Mouse (Mus musculus) embryonic facial prominence, embryonic 12.5 days (tissue): ENCODE results near the gene Taldo1. TPM values are rescaled to one million over a fixed set of nuclear protein-coding genes. Genes with fewer than 3 reads are reported as not detected.

Experiments
- ATAC-seq: fragments of 200-750 bp; cut with Nextera tagmentation; 2 replicates; pipeline ENCODE4 v1.8.0; 2017; ENCODE audit not compliant: insufficient number of reproducible peaks, insufficient read depth, low FRiP score, low TSS enrichment
- H3K27ac ChIP-seq: fragments of 300-500 bp; sonication (generic); 2 replicates; pipeline ENCODE4 v1.5.1; 2016; ENCODE audit warnings: mild to moderate bottlenecking
- H3K27me3 ChIP-seq: fragments of 300-500 bp; sonication (generic); 2 replicates; pipeline ENCODE4 v1.6.1; 2016; ENCODE audit warnings: mild to moderate bottlenecking, moderate library complexity
- H3K36me3 ChIP-seq: fragments of 300-500 bp; sonication (generic); 2 replicates; pipeline ENCODE4 v1.6.1; 2016; ENCODE audit warnings: mild to moderate bottlenecking
- H3K4me1 ChIP-seq: fragments of 300-500 bp; sonication (generic); 2 replicates; pipeline ENCODE4 v1.6.1; 2016
- H3K4me2 ChIP-seq: fragments of 300-500 bp; sonication (generic); replicated peaks from 2 replicates; pipeline ENCODE4 v1.6.1; 2016; ENCODE audit warnings: mild to moderate bottlenecking, moderate library complexity
- H3K4me3 ChIP-seq: fragments of 300-500 bp; sonication (generic); 2 replicates; pipeline ENCODE4 v1.5.1; 2016; ENCODE audit warnings: mild to moderate bottlenecking
- H3K9ac ChIP-seq: fragments of 300-500 bp; sonication (generic); 2 replicates; pipeline ENCODE4 v1.6.1; 2016; ENCODE audit warnings: mild to moderate bottlenecking, moderate library complexity
- H3K9me3 ChIP-seq: fragments of 300-500 bp; sonication (generic); 2 replicates; pipeline ENCODE4 v1.6.1; 2016; ENCODE audit warnings: mild to moderate bottlenecking, moderate library complexity
- WGBS: fragments of 180-500 bp; shearing (Covaris S2); methylation state at CpG from one replicate; pipeline ENCODE4 v1.1.7; 2016; 5-methylcytosine and 5-hydroxymethylcytosine counted together
- polyA plus RNA-seq: library from polyadenylated mRNA; unstranded; fragments of >200 nt; fragmentation: Nextera tagmentation; extraction: Ambion mirVana; gene quantifications from 2 replicates; pipeline ENCODE4 v1.2.1, GENCODE M21; 2016

The Taldo1 gene
- polyA plus RNA-seq, 1 experiment from 2014 or later: 303 TPM

DNA sequence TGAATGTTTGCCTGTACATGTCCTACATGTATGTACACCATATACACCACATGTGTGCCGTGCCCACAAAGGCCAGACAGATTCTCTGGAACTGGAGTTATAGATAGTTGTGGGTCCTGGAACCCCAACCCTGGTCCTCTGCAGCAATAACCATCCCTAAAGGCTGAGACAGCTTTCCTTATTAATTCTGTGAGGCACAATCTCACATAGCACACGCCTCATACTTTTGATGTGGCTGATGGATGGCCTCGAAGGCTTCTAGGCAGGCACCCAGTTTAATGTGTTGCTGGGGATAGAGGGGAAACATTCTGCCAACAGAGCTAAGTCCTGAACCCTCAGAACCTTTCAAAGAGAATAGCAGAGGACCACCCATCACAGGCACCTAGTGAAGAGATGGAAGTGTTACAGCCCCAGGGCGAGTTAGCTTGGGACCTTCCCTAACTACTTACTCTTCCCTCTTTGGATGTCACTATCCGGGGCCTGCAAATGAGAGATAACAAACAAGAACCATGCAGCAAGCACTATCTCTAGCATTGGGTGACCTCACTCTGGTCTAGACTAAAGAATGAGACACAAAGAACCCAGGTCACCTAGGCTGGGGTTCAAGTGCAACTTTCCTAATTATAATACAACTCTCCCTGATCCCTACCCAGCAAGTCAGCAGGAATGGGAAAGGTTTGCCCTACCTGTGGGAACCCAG is 27.5 kb upstream of the Taldo1 start:
- no peaks in the 10 kb centered on the region for H3K4me1 ChIP-seq
- WGBS: 78% methylated on average over 5 of the region's 5 CpGs
- no peaks in the 10 kb centered on the region for H3K36me3 ChIP-seq
- no peak overlapping the region for H3K27ac ChIP-seq
- no peak overlapping the region for H3K9ac ChIP-seq
- no peak overlapping the region for H3K4me3 ChIP-seq
- H3K9me3 ChIP-seq: no peaks in the 10 kb centered on the region
- peaks cover 24% of the 10 kb centered on the region for H3K27me3 ChIP-seq
- H3K4me2 ChIP-seq: no peak overlapping the region
- ATAC-seq: no peak

DNA sequence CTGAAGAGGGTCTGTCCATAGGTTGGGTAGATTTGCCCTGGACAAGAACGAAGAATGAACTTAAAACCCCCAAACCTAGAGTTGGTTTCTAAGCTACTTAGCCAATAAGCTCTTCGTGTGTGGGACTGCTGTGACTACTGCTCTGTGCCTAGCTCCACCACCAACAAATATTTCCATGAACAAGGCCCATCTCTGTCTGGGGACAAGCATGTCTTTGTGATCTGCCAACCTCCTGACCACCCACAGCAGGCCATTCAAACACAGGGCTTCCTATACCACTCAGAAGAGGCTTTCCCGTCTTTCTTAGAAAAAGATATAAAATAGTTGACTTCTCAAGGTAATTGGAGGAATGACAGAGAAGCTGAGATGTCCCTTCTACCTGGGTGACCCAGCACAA is 27.0 kb upstream of the Taldo1 start:
- Histone ChIP-seq H3K27ac (no peak overlapping the region), H3K36me3 (no peaks in the 10 kb centered on the region), H3K4me1 (no peaks in the 10 kb centered on the region), H3K9ac (no peak overlapping the region), H3K4me2 (no peak overlapping the region), H3K9me3 (no peaks in the 10 kb centered on the region), H3K4me3 (no peak overlapping the region), H3K27me3 (peaks cover 24% of the 10 kb centered on the region)
- 42% methylated on average over 3 of the region's 3 CpGs for WGBS
- ATAC-seq: no peak

DNA sequence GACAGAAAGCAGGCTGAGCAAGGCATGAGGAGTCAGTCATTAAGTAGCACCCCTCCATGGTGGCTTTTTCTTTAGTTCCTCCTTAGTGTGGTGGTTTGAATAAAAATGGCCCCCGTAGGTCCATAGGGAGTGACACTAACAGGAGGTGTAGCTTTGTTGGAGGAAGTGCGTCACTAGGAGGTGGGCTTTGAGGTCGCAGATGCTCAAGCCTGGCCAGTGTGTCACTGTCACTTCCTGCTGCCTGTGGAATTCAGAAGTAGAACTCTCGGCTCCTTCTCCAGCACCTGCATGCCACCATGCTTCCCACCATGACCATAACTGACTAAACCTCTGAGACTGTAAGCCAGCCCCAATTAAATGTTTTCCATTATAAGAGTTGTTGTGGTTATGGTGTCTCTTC is 24.6 kb upstream of the Taldo1 start:
- Histone ChIP-seq H3K4me3 (no peak overlapping the region), H3K9me3 (no peaks in the 10 kb centered on the region), H3K36me3 (no peaks in the 10 kb centered on the region), H3K27ac (no peak overlapping the region), H3K27me3 (peaks cover 3% of the 10 kb centered on the region), H3K4me2 (no peak overlapping the region), H3K9ac (no peak overlapping the region), H3K4me1 (no peaks in the 10 kb centered on the region)
- ATAC-seq: no peak
- WGBS: 86% methylated on average over 4 of the region's 4 CpGs

DNA sequence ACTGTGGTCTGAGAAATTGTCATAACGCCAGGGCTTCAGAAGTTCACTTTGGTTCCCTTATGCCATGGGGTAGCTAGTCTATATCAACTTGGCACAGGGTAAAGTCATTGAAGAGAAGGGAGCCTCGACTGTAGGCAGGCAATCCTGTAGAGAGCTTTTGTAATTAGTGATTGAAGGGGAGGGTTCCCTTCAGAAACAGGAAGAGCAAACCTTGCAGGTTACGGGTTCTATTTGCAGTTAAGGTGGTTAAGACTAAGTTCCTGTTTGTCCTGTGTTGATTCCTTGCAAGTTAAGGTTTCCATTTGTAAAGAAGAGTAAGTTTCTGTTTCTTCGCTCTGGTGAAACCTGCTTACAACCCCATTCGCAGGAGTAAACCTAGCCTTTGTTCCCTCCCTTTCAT is 22.1 kb upstream of the Taldo1 start:
- Histone ChIP-seq H3K4me1 (no peaks in the 10 kb centered on the region), H3K9me3 (no peaks in the 10 kb centered on the region), H3K4me3 (no peak overlapping the region), H3K27ac (no peak overlapping the region), H3K4me2 (no peak overlapping the region), H3K36me3 (no peaks in the 10 kb centered on the region), H3K27me3 (no peaks in the 10 kb centered on the region), H3K9ac (no peak overlapping the region)
- ATAC-seq: no peak
- 72% methylated on average over 5 of the region's 5 CpGs for WGBS

DNA sequence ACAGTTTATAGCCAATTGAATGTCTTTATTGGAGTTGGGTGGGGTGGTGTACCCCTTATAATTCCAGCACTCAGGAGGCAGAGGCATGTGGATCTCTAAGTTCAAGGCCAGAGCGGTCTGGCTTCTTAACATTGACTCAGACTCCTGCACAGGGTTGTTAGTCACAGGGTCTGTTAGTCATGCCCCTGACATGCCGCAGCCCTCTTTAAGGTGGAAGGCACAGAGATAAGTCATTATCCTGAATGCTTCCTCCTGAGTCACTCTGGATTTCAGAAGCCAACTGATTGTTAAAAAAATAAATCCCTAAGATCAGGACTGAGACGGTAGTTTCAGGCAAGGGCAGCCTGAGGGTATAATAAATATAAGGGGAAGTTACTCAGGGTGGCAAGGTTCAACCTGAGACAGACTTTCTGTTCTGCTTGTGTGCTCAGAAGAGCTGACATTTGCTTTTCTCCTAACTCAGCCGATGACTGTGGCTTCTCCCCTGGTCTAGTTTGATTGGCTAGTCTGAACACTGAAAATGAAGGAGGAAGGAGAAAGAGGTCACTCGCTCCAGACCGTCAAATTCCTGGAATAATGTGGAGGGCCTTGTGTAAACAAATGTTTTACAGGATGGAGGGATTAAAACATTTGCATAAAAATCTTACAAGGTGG is 19.9 kb upstream of the Taldo1 start:
- 51% methylated on average over 6 of the region's 6 CpGs for WGBS
- no peak overlapping the region for H3K27ac ChIP-seq
- no peaks in the 10 kb centered on the region for H3K27me3 ChIP-seq
- no peaks in the 10 kb centered on the region for H3K36me3 ChIP-seq
- no peak overlapping the region for H3K4me3 ChIP-seq
- ATAC-seq: no peak
- H3K9me3 ChIP-seq: no peaks in the 10 kb centered on the region
- no peaks in the 10 kb centered on the region for H3K4me1 ChIP-seq
- no peak overlapping the region for H3K4me2 ChIP-seq
- H3K9ac ChIP-seq: no peak overlapping the region

DNA sequence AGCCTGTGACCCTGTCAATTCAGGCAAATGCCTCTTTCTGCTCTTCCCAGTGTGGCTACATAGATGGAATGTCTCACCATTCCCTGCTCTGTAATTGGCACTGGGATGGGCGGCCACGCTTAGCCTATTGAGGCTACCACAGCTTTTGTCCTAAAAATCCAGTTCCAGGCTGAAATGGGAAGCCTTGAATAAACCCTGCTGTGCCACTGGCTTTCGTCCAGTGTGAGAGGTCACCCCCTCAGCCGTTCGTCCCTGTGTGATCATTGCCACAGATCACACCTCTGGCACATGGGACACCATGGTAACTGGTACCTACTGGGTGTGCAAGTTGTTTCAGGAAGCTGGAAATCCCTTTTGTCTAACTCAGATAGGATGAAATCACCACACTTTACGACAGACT is 18.4 kb upstream of the Taldo1 start:
- H3K9ac ChIP-seq: no peak overlapping the region
- no peak for ATAC-seq
- 75% methylated on average over 6 of the region's 6 CpGs for WGBS
- no peaks in the 10 kb centered on the region for H3K4me1 ChIP-seq
- H3K36me3 ChIP-seq: no peaks in the 10 kb centered on the region
- H3K4me3 ChIP-seq: no peak overlapping the region
- no peak overlapping the region for H3K4me2 ChIP-seq
- no peak overlapping the region for H3K27ac ChIP-seq
- no peaks in the 10 kb centered on the region for H3K9me3 ChIP-seq
- no peaks in the 10 kb centered on the region for H3K27me3 ChIP-seq

DNA sequence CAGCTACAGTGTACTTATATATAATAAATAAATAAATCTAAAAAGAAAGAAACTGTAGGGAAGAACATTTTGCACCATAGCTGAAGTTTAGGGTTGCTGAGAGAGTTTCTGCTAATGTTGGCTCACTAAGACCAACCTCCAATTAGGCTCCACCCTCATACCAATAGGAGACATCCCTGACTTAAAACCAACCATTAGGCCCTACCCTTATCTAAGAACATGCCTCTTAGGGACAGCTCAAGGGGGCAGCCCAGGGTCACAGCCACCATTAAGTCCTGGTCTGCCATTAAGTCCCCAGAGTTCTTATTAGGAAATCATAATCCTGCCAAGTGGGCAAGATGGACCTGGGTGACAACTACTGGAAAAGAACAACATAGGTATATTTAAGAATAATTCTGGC is 17.6 kb upstream of the Taldo1 start:
- no peak overlapping the region for H3K27ac ChIP-seq
- H3K4me2 ChIP-seq: no peak overlapping the region
- no peaks in the 10 kb centered on the region for H3K27me3 ChIP-seq
- no peak overlapping the region for H3K9ac ChIP-seq
- no peak overlapping the region for H3K4me3 ChIP-seq
- no peak for ATAC-seq
- no peaks in the 10 kb centered on the region for H3K36me3 ChIP-seq
- H3K9me3 ChIP-seq: no peaks in the 10 kb centered on the region
- H3K4me1 ChIP-seq: no peaks in the 10 kb centered on the region

DNA sequence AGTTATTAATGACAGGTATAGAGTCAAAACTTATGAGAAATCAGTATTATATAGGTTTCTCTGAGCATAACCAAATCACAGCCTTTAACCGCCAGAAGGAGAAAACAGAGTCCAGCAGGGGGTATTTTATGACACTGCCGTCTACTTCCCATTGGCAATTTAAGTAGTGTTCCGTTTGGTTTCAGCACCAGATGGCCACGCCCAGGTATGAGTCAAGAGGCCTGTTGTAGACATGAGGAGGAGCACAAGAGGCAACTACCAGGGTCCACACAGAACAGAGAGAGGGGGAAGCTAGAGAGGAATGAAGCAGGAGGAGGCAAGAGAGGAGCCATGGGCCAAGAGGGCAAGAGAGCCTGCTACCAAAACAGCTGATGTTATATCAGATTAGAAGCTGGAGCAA is 12.4 kb upstream of the Taldo1 start:
- Histone ChIP-seq H3K36me3 (no peaks in the 10 kb centered on the region), H3K9ac (no peak overlapping the region), H3K4me2 (no peak overlapping the region), H3K27ac (no peak overlapping the region), H3K27me3 (0 out of 2 replicates have a peak, but pooled peaks cover 3% of the 10 kb centered on the region), H3K4me1 (no peaks in the 10 kb centered on the region), H3K4me3 (no peak overlapping the region), H3K9me3 (no peaks in the 10 kb centered on the region)
- ATAC-seq: no peak
- 66% methylated on average over 4 of the region's 4 CpGs for WGBS

DNA sequence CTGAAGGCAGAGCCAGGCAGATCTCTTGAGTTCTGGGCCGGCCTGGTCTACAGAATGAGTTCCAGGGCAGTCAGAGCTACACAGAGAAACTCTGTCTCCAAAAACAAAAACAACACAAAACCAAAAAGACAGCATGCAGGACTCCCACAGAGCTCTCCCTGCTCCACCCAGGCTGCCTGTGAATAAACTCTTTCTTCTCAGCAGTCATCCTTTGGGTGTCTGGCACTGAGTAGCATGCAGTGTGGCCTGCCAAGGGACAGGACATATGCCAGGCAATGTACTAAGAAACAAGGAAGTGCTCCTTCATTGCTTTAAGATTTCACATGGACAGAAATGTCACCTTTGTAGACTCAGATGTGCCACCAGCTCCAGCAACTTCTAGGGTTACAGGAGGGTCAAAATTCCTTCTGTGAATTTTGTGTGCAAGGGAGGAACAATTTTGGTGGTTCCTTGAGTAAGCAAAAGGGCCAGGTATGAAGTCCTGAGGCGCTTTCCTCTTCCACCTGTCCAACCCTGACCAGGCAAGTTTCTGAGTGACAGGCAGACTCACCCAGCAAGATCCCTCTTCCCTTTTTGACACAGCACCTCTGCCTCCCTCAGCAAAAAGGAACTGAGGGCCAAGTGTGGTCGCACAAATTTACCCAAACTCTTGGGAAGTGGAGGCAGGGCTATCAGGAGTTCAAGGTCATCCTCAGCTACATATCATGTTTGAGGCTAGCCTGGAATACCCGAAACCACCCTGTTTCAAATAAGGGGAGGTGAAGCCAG is 10.7 kb upstream of the Taldo1 start:
- WGBS: 69% methylated on average over 4 of the region's 4 CpGs

DNA sequence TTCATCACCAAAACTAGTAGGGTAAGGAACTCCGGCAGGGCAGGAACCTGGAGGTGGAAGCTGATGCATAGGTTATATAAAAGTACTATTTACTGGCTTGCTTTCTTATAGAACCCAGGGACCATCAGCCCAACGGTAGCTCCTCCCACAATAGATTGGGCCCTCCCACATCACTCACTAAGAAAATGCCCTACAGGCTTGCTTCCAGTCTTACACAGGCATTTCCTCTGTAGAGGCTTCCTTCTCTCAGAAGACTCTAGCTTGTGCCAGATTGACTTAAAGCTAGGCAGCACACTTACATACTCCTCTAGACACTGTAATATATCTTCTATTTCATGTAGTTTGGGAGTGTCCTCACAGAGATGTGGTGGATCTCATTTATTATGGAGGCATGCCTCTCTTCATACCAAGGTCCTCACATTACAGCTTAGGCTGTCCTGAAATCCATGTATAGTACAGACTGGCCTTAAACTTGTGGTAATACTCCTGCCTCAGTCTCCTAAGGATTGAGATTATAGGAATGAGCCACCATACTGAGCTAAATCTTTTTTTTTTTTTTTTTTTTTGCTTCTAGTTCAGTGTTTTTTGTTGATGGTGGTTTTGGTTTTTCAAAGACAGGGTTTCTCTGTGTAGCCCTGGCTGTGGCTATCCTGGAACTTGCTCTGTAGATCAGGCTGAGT is 4.1 kb upstream of the Taldo1 start:
- H3K36me3 ChIP-seq: no peaks in the 10 kb centered on the region
- H3K27me3 ChIP-seq: 0 out of 2 replicates have a peak, but pooled peaks cover 3% of the 10 kb centered on the region
- 49% methylated on average over 2 of the region's 2 CpGs for WGBS
- no peak overlapping the region for H3K9ac ChIP-seq
- no peak overlapping the region for H3K27ac ChIP-seq
- H3K4me3 ChIP-seq: no peak overlapping the region
- no peak for ATAC-seq
- H3K9me3 ChIP-seq: no peaks in the 10 kb centered on the region
- peaks cover 5% of the 10 kb centered on the region for H3K4me1 ChIP-seq
- no peak overlapping the region for H3K4me2 ChIP-seq

More for the DNA sequence above, 10.7 kb upstream of the Taldo1 start:
- Histone ChIP-seq H3K9me3 (no peaks in the 10 kb centered on the region), H3K4me2 (no peak overlapping the region), H3K27ac (no peak overlapping the region), H3K4me3 (no peak overlapping the region), H3K9ac (no peak overlapping the region), H3K36me3 (no peaks in the 10 kb centered on the region), H3K27me3 (0 out of 2 replicates have a peak, but pooled peaks cover 3% of the 10 kb centered on the region), H3K4me1 (no peaks in the 10 kb centered on the region)
- ATAC-seq: no peak

DNA sequence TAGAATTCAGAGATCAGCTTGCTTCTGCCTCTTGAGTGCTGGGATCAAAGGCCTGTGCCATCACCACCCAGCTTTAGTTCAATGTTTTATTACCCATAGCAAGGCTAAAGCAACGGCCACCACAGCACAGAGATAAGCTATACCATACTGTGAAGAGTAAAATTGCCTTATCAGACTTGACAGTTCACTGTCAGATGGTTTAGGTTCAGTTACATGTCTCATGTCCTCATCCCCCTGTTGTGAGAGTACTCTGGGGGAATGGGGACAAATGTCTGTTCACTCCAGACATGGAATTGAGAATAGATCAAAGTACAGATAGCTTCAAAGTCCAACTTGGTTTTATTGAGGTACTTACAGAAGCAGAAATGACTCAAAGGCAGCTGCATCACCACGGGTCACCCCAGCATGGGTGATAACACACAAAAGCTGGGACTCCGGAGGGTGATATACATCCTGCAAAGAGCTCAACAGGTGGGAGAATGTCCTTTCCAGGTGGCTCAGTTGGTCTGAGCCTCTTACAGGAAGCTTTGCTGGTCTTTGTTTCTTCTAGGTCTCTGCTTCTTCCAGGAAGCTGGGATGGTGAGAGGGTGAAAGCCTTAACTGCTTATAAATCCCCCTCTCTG is 3.4 kb upstream of the Taldo1 start:
- Histone ChIP-seq H3K9ac (no peak overlapping the region), H3K4me2 (no peak overlapping the region), H3K27ac (no peak overlapping the region), H3K36me3 (no peaks in the 10 kb centered on the region), H3K4me3 (no peak overlapping the region), H3K4me1 (peaks cover 7% of the 10 kb centered on the region), H3K27me3 (no peaks in the 10 kb centered on the region), H3K9me3 (no peaks in the 10 kb centered on the region)
- ATAC-seq: no peak
- 65% methylated on average over 3 of the region's 3 CpGs for WGBS
